Mouse (Mus musculus): ENCODE measurements around the gene Rangap1.
A peak's percentile ranks its signal among the peaks of the same experiment; 100 is the strongest.

The Rangap1 gene

GRCm38 (mm10) chr15:81693967-81694881 lies 51.1 kb downstream of the Rangap1 start:
- DNase-seq = peak; percentile 86

GRCm38 (mm10) chr15:81693366-81693966 lies 51.9 kb downstream of the Rangap1 start:
- no peak for DNase-seq

- no peak for DNase-seq
These were observed 65.0 kb downstream of the Rangap1 start for GRCm38 (mm10) chr15:81680301-81680805.

- no peak for DNase-seq
These were observed 68.7 kb downstream of the Rangap1 start for GRCm38 (mm10) chr15:81676637-81677036.

GRCm38 (mm10) chr15:81670231-81670640 lies 75.1 kb downstream of the Rangap1 start:
- peak; percentile 38 for DNase-seq

- DNase-seq = no peak
These were observed 78.4 kb downstream of the Rangap1 start for GRCm38 (mm10) chr15:81666957-81667356.

- peak; percentile 88 for DNase-seq
These were observed 81.4 kb downstream of the Rangap1 start, which contains the start of gene L3mbtl2 for GRCm38 (mm10) chr15:81663697-81664561. TSS of gene L3mbtl2 (plus strand) at chr15:81663889.

GRCm38 (mm10) chr15:81663281-81663680 lies 82.0 kb downstream of the Rangap1 start:
- DNase-seq = peak; percentile 24

- no peak for DNase-seq
These were observed 83.6 kb downstream of the Rangap1 start for GRCm38 (mm10) chr15:81661701-81662100.
